Mouse (Mus musculus): ENCODE measurements at regions not wholly inside any gene's neighbourhood (a gene's known extent, or its start where the extent isn't known, plus 50 kb on each side); places are given as distances from the start of the nearest gene placed in this dataset.
A peak's percentile ranks its signal among the peaks of the same experiment; 100 is the strongest.

- Histone ChIP-seq H3K4me3 (ENCODE audit: low read depth, low read length) (no peak overlapping the region), H3K9ac (replicated peaks) (no peak overlapping the region), H3K36me3 (replicated peaks; ENCODE audit: insufficient read depth, low read length) (no peaks in the 10 kb centered on the region), H3K4me1 (ENCODE audit: insufficient read depth) (peaks cover 6% of the 10 kb centered on the region), H3K27me3 (ENCODE audit: insufficient read depth, low read length) (no peaks in the 10 kb centered on the region), H3K27ac (ENCODE audit: low read depth) (peak overlapping the region; percentile 48; the same call in 1 of the 2 replicates), H3K9me3 (ENCODE audit: low read length) (no peaks in the 10 kb centered on the region), H3K4me2 (ENCODE audit: low read depth, low read length) (no peak overlapping the region)
- TF ChIP-seq CTCF (IDR thresholded peaks at IDR 0.05; ENCODE audit: low read depth) (no peak), EP300 (IDR thresholded peaks at IDR 0.05; ENCODE audit: low read depth) (peak; percentile 96)
- DNase-seq (no peak), ATAC-seq (peak; percentile 84)
- WGBS (ENCODE audit: insufficient replicate concordance) = 41% methylated on average over 8 of the region's 8 CpGs
These were observed 242.9 kb upstream of the Kcnab2 start for GRCm38 (mm10) chr4:152720528-152720927.

GRCm38 (mm10) chr4:152719416-152720127, 241.9 kb upstream of the Kcnab2 start:
- Histone ChIP-seq H3K27ac (ENCODE audit: low read depth) (no peak overlapping the region), H3K4me2 (ENCODE audit: low read depth, low read length) (no peak overlapping the region), H3K9ac (replicated peaks) (no peak overlapping the region), H3K4me1 (ENCODE audit: insufficient read depth) (peaks cover 6% of the 10 kb centered on the region), H3K36me3 (replicated peaks; ENCODE audit: insufficient read depth, low read length) (no peaks in the 10 kb centered on the region), H3K9me3 (ENCODE audit: low read length) (no peaks in the 10 kb centered on the region), H3K27me3 (ENCODE audit: insufficient read depth, low read length) (no peaks in the 10 kb centered on the region), H3K4me3 (ENCODE audit: low read depth, low read length) (no peak overlapping the region)
- 81% methylated on average over 15 of the region's 15 CpGs for WGBS (ENCODE audit: insufficient replicate concordance)
- TF ChIP-seq EP300 (IDR thresholded peaks at IDR 0.05; ENCODE audit: low read depth) = no peak
- no peak for TF ChIP-seq CTCF (IDR thresholded peaks at IDR 0.05; ENCODE audit: low read depth)
- ATAC-seq (no peak), DNase-seq (no peak)

- peak; percentile 21 for DNase-seq
- H3K36me3 ChIP-seq (replicated peaks; ENCODE audit: insufficient read depth, low read length) = no peaks in the 10 kb centered on the region
- no peaks in the 10 kb centered on the region for H3K9me3 ChIP-seq (ENCODE audit: low read length)
- no peaks in the 10 kb centered on the region; the same call in 1 of the 2 replicates for H3K4me1 ChIP-seq (ENCODE audit: insufficient read depth)
- 67% methylated on average over 5 of the region's 5 CpGs for WGBS (ENCODE audit: insufficient replicate concordance)
- no peak overlapping the region for H3K27ac ChIP-seq (ENCODE audit: low read depth)
- peak; percentile 89 for ATAC-seq
- no peak overlapping the region for H3K9ac ChIP-seq (replicated peaks)
- peak; percentile 81 for TF ChIP-seq EP300 (IDR thresholded peaks at IDR 0.05; ENCODE audit: low read depth)
- no peak for TF ChIP-seq CTCF (IDR thresholded peaks at IDR 0.05; ENCODE audit: low read depth)
- no peak overlapping the region for H3K4me2 ChIP-seq (ENCODE audit: low read depth, low read length)
- H3K4me3 ChIP-seq (ENCODE audit: low read depth, low read length) = no peak overlapping the region
- H3K27me3 ChIP-seq (ENCODE audit: insufficient read depth, low read length) = no peaks in the 10 kb centered on the region
These were observed 232.7 kb upstream of the Kcnab2 start for GRCm38 (mm10) chr4:152710339-152710738.

- Histone ChIP-seq H3K4me1 (ENCODE audit: insufficient read depth) (no peaks in the 10 kb centered on the region), H3K27me3 (ENCODE audit: insufficient read depth, low read length) (no peaks in the 10 kb centered on the region), H3K4me2 (ENCODE audit: low read depth, low read length) (no peak overlapping the region), H3K4me3 (ENCODE audit: low read depth, low read length) (no peak overlapping the region), H3K9ac (replicated peaks) (no peak overlapping the region), H3K36me3 (replicated peaks; ENCODE audit: insufficient read depth, low read length) (no peaks in the 10 kb centered on the region), H3K9me3 (ENCODE audit: low read length) (no peaks in the 10 kb centered on the region), H3K27ac (ENCODE audit: low read depth) (no peak overlapping the region)
- DNase-seq = peak; percentile 37
- no peak for TF ChIP-seq EP300 (IDR thresholded peaks at IDR 0.05; ENCODE audit: low read depth)
- TF ChIP-seq CTCF (IDR thresholded peaks at IDR 0.05; ENCODE audit: low read depth) = peak; percentile 66
- WGBS (ENCODE audit: insufficient replicate concordance) = 69% methylated on average over 7 of the region's 7 CpGs
- ATAC-seq = no peak
These were observed 222.5 kb upstream of the Kcnab2 start for GRCm38 (mm10) chr4:152700217-152700616.

- Histone ChIP-seq H3K9me3 (ENCODE audit: low read length) (no peaks in the 10 kb centered on the region), H3K4me3 (ENCODE audit: low read depth, low read length) (no peak overlapping the region), H3K4me2 (ENCODE audit: low read depth, low read length) (no peak overlapping the region), H3K27me3 (ENCODE audit: insufficient read depth, low read length) (no peaks in the 10 kb centered on the region), H3K9ac (replicated peaks) (no peak overlapping the region), H3K27ac (ENCODE audit: low read depth) (no peak overlapping the region), H3K4me1 (ENCODE audit: insufficient read depth) (no peaks in the 10 kb centered on the region), H3K36me3 (replicated peaks; ENCODE audit: insufficient read depth, low read length) (no peaks in the 10 kb centered on the region)
- TF ChIP-seq EP300 (IDR thresholded peaks at IDR 0.05; ENCODE audit: low read depth) (no peak), CTCF (IDR thresholded peaks at IDR 0.05; ENCODE audit: low read depth) (no peak)
- ATAC-seq (no peak), DNase-seq (no peak)
- 48% methylated on average over 22 of the region's 22 CpGs for WGBS (ENCODE audit: insufficient replicate concordance)
These were observed 219.7 kb upstream of the Kcnab2 start for GRCm38 (mm10) chr4:152697247-152697960.

- H3K27me3 ChIP-seq (ENCODE audit: insufficient read depth, low read length) = no peaks in the 10 kb centered on the region
- WGBS (ENCODE audit: insufficient replicate concordance) = 52% methylated on average over 12 of the region's 12 CpGs
- no peaks in the 10 kb centered on the region for H3K36me3 ChIP-seq (replicated peaks; ENCODE audit: insufficient read depth, low read length)
- no peak overlapping the region for H3K4me3 ChIP-seq (ENCODE audit: low read depth, low read length)
- no peaks in the 10 kb centered on the region for H3K9me3 ChIP-seq (ENCODE audit: low read length)
- H3K9ac ChIP-seq (replicated peaks) = no peak overlapping the region
- TF ChIP-seq CTCF (IDR thresholded peaks at IDR 0.05; ENCODE audit: low read depth) = no peak
- TF ChIP-seq EP300 (IDR thresholded peaks at IDR 0.05; ENCODE audit: low read depth) = no peak
- ATAC-seq (no peak), DNase-seq (no peak)
- no peak overlapping the region for H3K4me2 ChIP-seq (ENCODE audit: low read depth, low read length)
- no peak overlapping the region for H3K27ac ChIP-seq (ENCODE audit: low read depth)
- no peaks in the 10 kb centered on the region for H3K4me1 ChIP-seq (ENCODE audit: insufficient read depth)
These were observed 214.1 kb upstream of the Kcnab2 start for GRCm38 (mm10) chr4:152691735-152692134.
